ENCODE assay signal across 9 mouse cellular contexts in genomic region chr14:103777386-103777785, GRCm38 (mm10).
DNase-seq lines count a peak whose midpoint lies in the region; ATAC-seq and TF ChIP-seq lines count a peak whose summit lies in the region.
"Had no signal": no experiment of that assay in that cellular context is flagged by ENCODE, and none has a peak within 500 bp of the region (broad histone marks: within the 10 kb centered on the region; RNA-seq: fewer than 3 reads in every experiment).

No protein-coding gene starts in this region.

- H3K4me3 ChIP-seq in forebrain, embryonic 13.5 days, result no peak overlapping the region
- no peak overlapping the region for H3K4me3 ChIP-seq in hindbrain, postnatal 0 days (ENCODE audit: low read length)

- no peak for ATAC-seq in forebrain, embryonic 13.5 days
- ATAC-seq in hindbrain, postnatal 0 days, result no peak
- ATAC-seq in activated CD4-positive, CD25-positive, alpha-beta regulatory T cell, adult 4 months, result no peak

- H3K4me2 ChIP-seq in forebrain, embryonic 13.5 days, result peak overlapping the region; percentile 59; the same call in 1 of the 2 replicates
- no peak overlapping the region for H3K4me2 ChIP-seq in hindbrain, postnatal 0 days (ENCODE audit: low read depth, low read length)

- DNase-seq in embryo, embryonic 10.5 days (ENCODE audit: low spot score), result peak; percentile 46
- no peak for DNase-seq in embryo, embryonic 9.5 days (ENCODE audit: extremely low spot score)
- no peak for DNase-seq in hindbrain, postnatal 0 days (ENCODE audit: low spot score)
- peak; percentile 74 for DNase-seq in retina, embryonic 14.5 days (ENCODE audit: low spot score)
- no peak for DNase-seq in frontal cortex, postnatal 25 days (ENCODE audit: low spot score in 2 of 2)
- no peak for DNase-seq in heart, postnatal 4 days
- DNase-seq: lung, adult 2 months had no signal

- H3K9me3 ChIP-seq in forebrain, embryonic 13.5 days (replicated peaks), result no peaks in the 10 kb centered on the region
- no peaks in the 10 kb centered on the region for H3K9me3 ChIP-seq in hindbrain, postnatal 0 days (ENCODE audit: low read length)

- no peaks in the 10 kb centered on the region for H3K36me3 ChIP-seq in forebrain, embryonic 13.5 days (ENCODE audit: poor library complexity, severe bottlenecking)
- H3K36me3 ChIP-seq in hindbrain, postnatal 0 days (ENCODE audit: insufficient read depth, low read length), result no peaks in the 10 kb centered on the region

- no peak overlapping the region for H3K9ac ChIP-seq in forebrain, embryonic 13.5 days
- H3K9ac ChIP-seq in hindbrain, postnatal 0 days (replicated peaks; ENCODE audit: low read length), result no peak overlapping the region

- TF ChIP-seq CTCF in hindbrain, postnatal 0 days (IDR thresholded peaks at IDR 0.05; ENCODE audit: low read depth), result no peak

- 15% methylated on average over 4 of the region's 4 CpGs for WGBS in forebrain, embryonic 13.5 days
- WGBS in hindbrain, postnatal 0 days, result 34% methylated on average over 4 of the region's 4 CpGs

- no peaks in the 10 kb centered on the region for H3K27me3 ChIP-seq in forebrain, embryonic 13.5 days
- H3K27me3 ChIP-seq in hindbrain, postnatal 0 days (ENCODE audit: insufficient read depth, low read length), result no peaks in the 10 kb centered on the region

- H3K4me1 ChIP-seq in forebrain, embryonic 13.5 days, result peaks cover 32% of the 10 kb centered on the region
- H3K4me1 ChIP-seq in hindbrain, postnatal 0 days (ENCODE audit: insufficient read depth, low read length), result peaks cover 7% of the 10 kb centered on the region; the same call in 1 of the 2 replicates

- peak overlapping the region; percentile 82 for H3K27ac ChIP-seq in forebrain, embryonic 13.5 days
- H3K27ac ChIP-seq in hindbrain, postnatal 0 days, result peak overlapping the region; percentile 71

Comparison
In these comparisons a context has a peak if more than half of its experiments do, and no peak if none do; other contexts are left out.
1. DNase-seq: peak in embryo, embryonic 10.5 days (single experiment) and retina, embryonic 14.5 days (single experiment); none in embryo, embryonic 9.5 days (single experiment), hindbrain, postnatal 0 days (single experiment), frontal cortex, postnatal 25 days (0 of 2) and heart, postnatal 4 days (single experiment).